Mouse (Mus musculus) heart, adult 2 months (tissue): ENCODE data around the gene Rack1.

ENCODE experiments used
- CTCF ChIP-seq: fragments of 200-600 bp; IDR thresholded peaks from 2 replicates; pipeline ENCODE4 v1.8.1; 2022; ENCODE audit warnings: antibody characterized with exemption, mild to moderate bottlenecking, moderate library complexity
- POLR2A ChIP-seq: fragments of 200-500 bp; IDR thresholded peaks from 2 replicates; pipeline ENCODE4 v1.6.1; 2011; ENCODE audit warnings: mild to moderate bottlenecking, low read depth, low read length, control low read depth; ENCODE audit not compliant: insufficient read depth

DNA sequence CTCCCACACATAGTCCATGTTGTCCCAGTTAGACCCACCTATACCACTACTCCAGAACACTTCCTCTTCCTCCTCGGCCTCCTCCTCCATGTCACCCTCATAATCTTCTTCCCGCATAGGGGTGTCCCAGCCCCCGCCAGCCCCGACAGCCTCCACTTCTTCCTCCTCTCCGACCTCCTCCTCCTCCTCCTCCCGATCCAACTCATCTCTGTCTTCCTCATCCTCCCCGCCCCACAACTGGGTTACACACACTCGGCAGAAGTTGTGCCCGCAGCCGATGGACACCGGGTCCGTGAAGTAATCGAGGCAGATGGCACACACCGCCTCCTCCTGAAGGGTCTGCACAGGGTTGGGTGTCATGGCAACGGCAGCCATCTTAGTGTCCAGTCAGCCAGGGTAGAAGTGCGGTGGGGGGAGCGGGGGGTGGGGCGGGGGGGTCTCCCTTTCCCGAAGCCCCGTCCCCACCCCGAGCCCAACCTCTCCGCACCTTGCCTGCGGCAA is 16.2 kb downstream of the Rack1 start:
- no peak for TF ChIP-seq CTCF
- TF ChIP-seq POLR2A = no peak
